Mouse (Mus musculus) embryonic facial prominence, embryonic 12.5 days (tissue): ENCODE results near the gene Sbf2. TPM values are rescaled to one million over a fixed set of nuclear protein-coding genes. Genes with fewer than 3 reads are reported as not detected.
"Not testable (repeated sequence)": the region's sequence is repeated elsewhere in the genome, so short reads cannot be mapped to it uniquely, and the experiment has no call there.

Source experiments
- ATAC-seq: fragments of 200-750 bp; cut with Nextera tagmentation; 2 replicates; pipeline ENCODE4 v1.8.0; 2017; ENCODE audit not compliant: insufficient number of reproducible peaks, insufficient read depth, low FRiP score, low TSS enrichment
- H3K27ac ChIP-seq: fragments of 300-500 bp; sonication (generic); 2 replicates; pipeline ENCODE4 v1.5.1; 2016; ENCODE audit warnings: mild to moderate bottlenecking
- H3K27me3 ChIP-seq: fragments of 300-500 bp; sonication (generic); 2 replicates; pipeline ENCODE4 v1.6.1; 2016; ENCODE audit warnings: mild to moderate bottlenecking, moderate library complexity
- H3K36me3 ChIP-seq: fragments of 300-500 bp; sonication (generic); 2 replicates; pipeline ENCODE4 v1.6.1; 2016; ENCODE audit warnings: mild to moderate bottlenecking
- H3K4me1 ChIP-seq: fragments of 300-500 bp; sonication (generic); 2 replicates; pipeline ENCODE4 v1.6.1; 2016
- H3K4me2 ChIP-seq: fragments of 300-500 bp; sonication (generic); replicated peaks from 2 replicates; pipeline ENCODE4 v1.6.1; 2016; ENCODE audit warnings: mild to moderate bottlenecking, moderate library complexity
- H3K4me3 ChIP-seq: fragments of 300-500 bp; sonication (generic); 2 replicates; pipeline ENCODE4 v1.5.1; 2016; ENCODE audit warnings: mild to moderate bottlenecking
- H3K9ac ChIP-seq: fragments of 300-500 bp; sonication (generic); 2 replicates; pipeline ENCODE4 v1.6.1; 2016; ENCODE audit warnings: mild to moderate bottlenecking, moderate library complexity
- H3K9me3 ChIP-seq: fragments of 300-500 bp; sonication (generic); 2 replicates; pipeline ENCODE4 v1.6.1; 2016; ENCODE audit warnings: mild to moderate bottlenecking, moderate library complexity
- WGBS: fragments of 180-500 bp; shearing (Covaris S2); methylation state at CpG from one replicate; pipeline ENCODE4 v1.1.7; 2016; 5-methylcytosine and 5-hydroxymethylcytosine counted together
- polyA plus RNA-seq: library from polyadenylated mRNA; unstranded; fragments of >200 nt; fragmentation: Nextera tagmentation; extraction: Ambion mirVana; gene quantifications from 2 replicates; pipeline ENCODE4 v1.2.1, GENCODE M21; 2016

Gene Sbf2
- polyA plus RNA-seq, 1 experiment from 2014 or later: 35.2 TPM

DNA sequence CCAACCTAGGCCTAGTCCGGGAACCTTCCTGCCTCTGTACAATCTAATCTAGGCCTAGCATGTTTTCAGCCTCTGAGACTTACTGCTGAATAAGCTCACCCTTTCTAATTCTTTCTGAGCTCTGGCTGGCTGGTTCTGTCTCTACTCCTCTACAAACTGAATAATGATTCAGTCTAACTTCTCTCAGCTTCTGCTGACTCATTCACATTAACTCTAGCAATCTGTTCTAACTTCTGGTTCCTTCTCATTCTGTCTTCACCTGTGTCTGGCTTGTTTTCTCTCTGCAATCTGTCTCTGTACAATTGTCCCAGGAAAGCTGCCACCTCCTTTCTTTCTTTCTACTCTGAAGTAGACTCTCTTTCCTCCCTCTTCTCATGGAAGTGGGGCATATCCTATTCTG, 59.5 kb downstream of the Sbf2 start:
- Histone ChIP-seq H3K27ac (no peak overlapping the region), H3K4me1 (peaks cover 15% of the 10 kb centered on the region), H3K4me3 (no peak overlapping the region), H3K4me2 (no peak overlapping the region), H3K9me3 (no peaks in the 10 kb centered on the region), H3K36me3 (no peaks in the 10 kb centered on the region), H3K9ac (no peak overlapping the region), H3K27me3 (no peaks in the 10 kb centered on the region)
- no peak for ATAC-seq
- 100% methylated on average over 1 of the region's 1 CpGs for WGBS

- Histone ChIP-seq H3K36me3 (no peaks in the 10 kb centered on the region), H3K4me3 (no peak overlapping the region), H3K4me2 (no peak overlapping the region), H3K27me3 (no peaks in the 10 kb centered on the region), H3K4me1 (no peaks in the 10 kb centered on the region), H3K9me3 (no peaks in the 10 kb centered on the region), H3K9ac (no peak overlapping the region), H3K27ac (no peak overlapping the region)
- 92% methylated on average over 1 of the region's 1 CpGs for WGBS
- no peak for ATAC-seq
Measured at GRCm38 (mm10) chr7:110548268-110548667, 66.5 kb downstream of the Sbf2 start.

GRCm38 (mm10) chr7:110543341-110543740, 71.4 kb downstream of the Sbf2 start:
- H3K36me3 ChIP-seq: no peaks in the 10 kb centered on the region
- no peaks in the 10 kb centered on the region for H3K4me1 ChIP-seq
- no peak overlapping the region for H3K4me2 ChIP-seq
- H3K9ac ChIP-seq: no peak overlapping the region
- no peaks in the 10 kb centered on the region for H3K27me3 ChIP-seq
- 91% methylated on average over 6 of the region's 6 CpGs for WGBS
- ATAC-seq: no peak
- H3K9me3 ChIP-seq: no peaks in the 10 kb centered on the region
- H3K4me3 ChIP-seq: no peak overlapping the region
- no peak overlapping the region for H3K27ac ChIP-seq

DNA sequence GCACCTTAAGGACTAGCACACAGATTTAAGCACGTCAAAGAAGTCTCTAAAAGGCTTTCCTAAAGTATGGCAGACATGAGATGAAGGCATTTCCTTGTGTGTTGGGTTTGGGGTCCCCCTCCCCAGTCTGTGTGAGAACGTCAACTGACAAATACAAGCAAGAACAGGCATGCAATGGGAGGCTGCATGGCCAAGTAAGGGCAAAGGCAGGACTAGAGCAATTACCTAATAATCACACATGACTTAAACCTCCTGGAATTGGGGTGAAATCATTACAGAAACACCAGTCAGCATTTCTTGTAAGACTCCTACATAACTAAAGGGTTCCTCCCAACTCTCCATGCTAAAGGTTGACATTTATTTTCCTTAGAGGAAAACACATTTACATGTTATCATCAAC, 75.5 kb downstream of the Sbf2 start:
- H3K4me1 ChIP-seq: no peaks in the 10 kb centered on the region
- no peaks in the 10 kb centered on the region for H3K9me3 ChIP-seq
- H3K27ac ChIP-seq: no peak overlapping the region
- no peak overlapping the region for H3K4me3 ChIP-seq
- WGBS: 57% methylated on average over 2 of the region's 2 CpGs
- H3K9ac ChIP-seq: no peak overlapping the region
- no peaks in the 10 kb centered on the region for H3K27me3 ChIP-seq
- no peak for ATAC-seq
- no peaks in the 10 kb centered on the region for H3K36me3 ChIP-seq
- H3K4me2 ChIP-seq: no peak overlapping the region

GRCm38 (mm10) chr7:110530295-110530694, 84.4 kb downstream of the Sbf2 start:
- not testable (repeated sequence) for H3K9ac ChIP-seq, H3K4me1 ChIP-seq, H3K4me2 ChIP-seq, ATAC-seq, H3K27me3 ChIP-seq, H3K27ac ChIP-seq, H3K9me3 ChIP-seq, H3K36me3 ChIP-seq, H3K4me3 ChIP-seq

DNA sequence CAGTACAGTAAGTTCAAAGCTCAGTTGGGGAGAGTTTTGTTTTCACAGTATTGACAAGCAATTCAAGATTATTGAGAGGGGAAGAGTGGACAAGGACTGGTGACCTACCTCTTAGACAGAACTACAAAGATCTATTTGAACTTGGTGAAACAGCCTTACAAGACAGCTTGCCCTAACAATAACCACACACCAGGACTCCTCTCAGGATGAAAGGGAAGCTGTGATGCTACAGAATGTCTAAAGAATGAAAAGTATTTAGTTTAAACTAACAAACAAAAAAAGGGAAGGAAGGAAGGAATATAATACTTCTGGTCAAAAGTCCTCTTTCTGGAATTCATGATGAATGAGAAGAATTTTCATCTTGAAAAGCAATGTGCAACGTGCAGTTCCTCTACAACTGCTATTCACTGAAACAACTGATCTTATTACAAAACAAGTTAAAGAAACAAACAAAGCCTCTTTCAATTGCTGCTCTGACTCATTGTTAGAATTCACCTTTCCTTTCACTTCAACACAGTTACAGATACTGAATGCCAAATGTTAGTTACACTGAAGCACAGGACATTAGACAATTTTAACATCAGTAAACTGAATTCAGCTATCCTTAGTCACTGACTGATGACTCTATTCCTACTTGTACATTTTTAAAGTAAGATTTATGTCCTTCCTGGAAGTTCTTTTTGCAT, 89.5 kb downstream of the Sbf2 start:
- H3K9me3 ChIP-seq: no peaks in the 10 kb centered on the region
- no peaks in the 10 kb centered on the region for H3K27me3 ChIP-seq
- H3K4me3 ChIP-seq: no peak overlapping the region
- H3K9ac ChIP-seq: no peak overlapping the region
- H3K4me1 ChIP-seq: peaks cover 6% of the 10 kb centered on the region; the same call in 1 of the 2 replicates
- no peak overlapping the region for H3K4me2 ChIP-seq
- no peak for ATAC-seq
- no peaks in the 10 kb centered on the region for H3K36me3 ChIP-seq
- H3K27ac ChIP-seq: no peak overlapping the region
- 42% methylated on average over 1 of the region's 1 CpGs for WGBS

GRCm38 (mm10) chr7:110516241-110517220, 98.2 kb downstream of the Sbf2 start:
- Histone ChIP-seq H3K9me3 (no peaks in the 10 kb centered on the region), H3K4me1 (no peaks in the 10 kb centered on the region), H3K27me3 (no peaks in the 10 kb centered on the region), H3K4me3 (no peak overlapping the region), H3K9ac (no peak overlapping the region), H3K27ac (no peak overlapping the region), H3K4me2 (no peak overlapping the region), H3K36me3 (no peaks in the 10 kb centered on the region)
- 83% methylated on average over 2 of the region's 2 CpGs for WGBS
- ATAC-seq: no peak

GRCm38 (mm10) chr7:110514131-110514530, 100.6 kb downstream of the Sbf2 start:
- Histone ChIP-seq H3K27me3 (no peaks in the 10 kb centered on the region), H3K27ac (no peak overlapping the region), H3K9me3 (no peaks in the 10 kb centered on the region), H3K9ac (no peak overlapping the region), H3K4me1 (no peaks in the 10 kb centered on the region), H3K4me3 (no peak overlapping the region), H3K4me2 (no peak overlapping the region), H3K36me3 (no peaks in the 10 kb centered on the region)
- no peak for ATAC-seq

DNA sequence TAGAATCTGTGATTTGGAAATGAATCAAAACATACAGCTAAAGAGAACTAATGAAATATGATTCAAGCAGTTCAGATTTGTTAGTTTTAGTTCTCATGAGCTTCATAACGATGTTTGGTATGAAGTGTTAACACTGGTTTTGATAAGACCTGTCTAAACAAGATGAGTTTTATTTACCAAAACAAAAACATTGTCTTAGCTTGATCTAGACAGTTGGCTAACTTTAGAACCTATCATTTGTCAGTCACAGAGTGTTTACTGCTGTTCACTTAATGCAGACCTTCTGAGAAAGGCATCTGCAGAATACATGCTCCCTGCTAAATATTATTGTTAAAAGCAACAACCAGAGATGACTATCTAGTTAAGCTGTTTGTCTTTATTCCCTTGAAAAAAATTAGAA, 116.1 kb downstream of the Sbf2 start:
- WGBS: 78% methylated on average over 1 of the region's 1 CpGs
- Histone ChIP-seq H3K36me3 (no peaks in the 10 kb centered on the region), H3K4me2 (no peak overlapping the region), H3K27ac (no peak overlapping the region), H3K4me1 (no peaks in the 10 kb centered on the region), H3K9me3 (no peaks in the 10 kb centered on the region), H3K4me3 (no peak overlapping the region), H3K9ac (no peak overlapping the region), H3K27me3 (no peaks in the 10 kb centered on the region)
- ATAC-seq: no peak

- H3K9me3 ChIP-seq: no peaks in the 10 kb centered on the region
- H3K36me3 ChIP-seq: no peaks in the 10 kb centered on the region
- no peak overlapping the region for H3K9ac ChIP-seq
- H3K27me3 ChIP-seq: no peaks in the 10 kb centered on the region
- no peak overlapping the region for H3K4me3 ChIP-seq
- no peaks in the 10 kb centered on the region for H3K4me1 ChIP-seq
- 88% methylated on average over 5 of the region's 5 CpGs for WGBS
- ATAC-seq: no peak
- no peak overlapping the region for H3K27ac ChIP-seq
- no peak overlapping the region for H3K4me2 ChIP-seq
Measured at GRCm38 (mm10) chr7:110491038-110491437, 123.7 kb downstream of the Sbf2 start.

- no peaks in the 10 kb centered on the region for H3K4me1 ChIP-seq
- WGBS: 92% methylated on average over 5 of the region's 5 CpGs
Measured at GRCm38 (mm10) chr7:110485051-110485450, 129.7 kb downstream of the Sbf2 start.

DNA sequence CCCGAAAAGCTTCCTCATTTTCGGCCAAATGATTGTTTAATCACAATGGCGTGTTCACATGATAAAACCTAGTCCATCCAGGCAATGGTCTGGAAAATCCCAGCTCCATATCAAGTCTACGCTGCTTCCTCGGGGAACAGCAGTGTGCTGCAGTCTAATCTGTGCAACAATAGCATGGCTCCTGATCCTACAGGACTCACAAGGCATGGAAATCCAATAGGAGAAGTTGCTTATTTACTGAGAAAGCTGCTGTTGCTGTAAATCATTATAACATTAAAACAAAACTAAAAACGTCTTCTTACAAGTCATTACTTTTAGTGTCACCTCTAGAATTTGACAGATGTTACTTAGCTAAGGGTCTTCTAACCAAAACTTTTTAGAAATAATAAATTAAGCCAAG, 143.7 kb downstream of the Sbf2 start:
- ATAC-seq: no peak
- Histone ChIP-seq H3K4me3 (no peak overlapping the region), H3K36me3 (no peaks in the 10 kb centered on the region), H3K27me3 (no peaks in the 10 kb centered on the region), H3K27ac (no peak overlapping the region), H3K9ac (no peak overlapping the region), H3K4me1 (no peaks in the 10 kb centered on the region), H3K9me3 (no peaks in the 10 kb centered on the region), H3K4me2 (no peak overlapping the region)
- 86% methylated on average over 6 of the region's 6 CpGs for WGBS

More at GRCm38 (mm10) chr7:110485051-110485450, 129.7 kb downstream of the Sbf2 start:
- Histone ChIP-seq H3K4me3 (no peak overlapping the region), H3K27ac (no peak overlapping the region), H3K9me3 (no peaks in the 10 kb centered on the region), H3K27me3 (no peaks in the 10 kb centered on the region), H3K9ac (no peak overlapping the region), H3K4me2 (no peak overlapping the region), H3K36me3 (0 out of 2 replicates have a peak, but pooled peaks cover 4% of the 10 kb centered on the region)
- ATAC-seq: no peak
